Mouse (Mus musculus): ENCODE measurements around the gene Crim1. TPM values are rescaled to one million over a fixed set of nuclear protein-coding genes. Genes with fewer than 3 reads are reported as not detected.

The Crim1 gene
- polyA plus RNA-seq, 1 experiment, result 1.7 TPM

DNA sequence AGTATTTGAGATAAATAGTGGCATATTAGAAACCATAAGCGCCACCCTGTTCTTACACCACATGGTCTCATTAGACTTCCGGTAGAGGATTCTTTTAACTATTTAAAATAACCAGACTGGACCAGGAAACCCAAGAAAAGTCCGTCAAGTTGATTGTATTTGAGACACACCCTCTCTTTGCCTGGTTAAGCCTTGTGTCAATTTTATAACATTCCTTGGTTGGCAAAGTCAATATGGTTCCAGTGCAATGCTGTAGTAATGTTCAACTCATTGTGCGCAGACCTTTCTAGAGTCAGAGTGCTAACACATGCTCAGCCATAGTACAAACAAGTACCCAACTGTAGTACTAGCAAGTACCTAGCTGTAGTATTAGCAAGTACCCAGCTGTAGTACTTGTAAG lies 61.6 kb downstream of the Crim1 start:
- no peak overlapping the region for H3K4me3 ChIP-seq (replicated peaks; ENCODE audit: control insufficient read depth, low read depth, low read length)
- 82% methylated on average over 4 of the region's 4 CpGs for WGBS
- H3K27ac ChIP-seq (ENCODE audit: control insufficient read depth, insufficient read depth, low read depth, low read length, poor library complexity), result no peak overlapping the region
- no peak for TF ChIP-seq CTCF (IDR thresholded peaks at IDR 0.05; ENCODE audit: control insufficient read depth, insufficient read depth, low read length)
- TF ChIP-seq POLR2A (IDR thresholded peaks at IDR 0.05; ENCODE audit: borderline replicate concordance, control insufficient read depth, low read depth, low read length), result no peak
- no peaks in the 10 kb centered on the region for H3K4me1 ChIP-seq (ENCODE audit: control insufficient read depth, insufficient read depth, low read length)

DNA sequence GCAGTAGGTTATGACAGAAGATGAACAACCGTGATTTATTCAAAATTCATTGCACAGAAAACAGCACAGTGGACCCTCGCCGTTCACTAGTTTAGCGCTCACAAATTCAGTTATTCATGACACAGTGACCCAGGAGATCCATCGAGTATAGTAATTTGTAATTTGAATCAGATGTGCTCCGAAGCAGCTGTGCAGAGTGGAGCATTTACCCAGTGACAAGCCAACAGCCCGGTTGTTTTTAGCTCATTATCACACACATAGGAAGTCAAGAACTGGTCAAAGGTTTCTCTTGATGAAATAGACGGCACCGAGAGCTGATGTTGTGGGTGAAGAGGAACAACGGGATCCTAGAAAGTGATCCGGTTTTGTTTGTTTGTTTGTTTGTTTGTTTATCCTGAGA lies 64.1 kb downstream of the Crim1 start:
- TF ChIP-seq CTCF (IDR thresholded peaks at IDR 0.05; ENCODE audit: control insufficient read depth, insufficient read depth, low read length), result no peak
- TF ChIP-seq POLR2A (IDR thresholded peaks at IDR 0.05; ENCODE audit: borderline replicate concordance, control insufficient read depth, low read depth, low read length), result no peak
- Histone ChIP-seq H3K4me3 (replicated peaks; ENCODE audit: control insufficient read depth, low read depth, low read length) (no peak overlapping the region), H3K27ac (ENCODE audit: control insufficient read depth, insufficient read depth, low read depth, low read length, poor library complexity) (no peak overlapping the region), H3K4me1 (ENCODE audit: control insufficient read depth, insufficient read depth, low read length) (no peaks in the 10 kb centered on the region)
- WGBS, result 79% methylated on average over 11 of the region's 11 CpGs

DNA sequence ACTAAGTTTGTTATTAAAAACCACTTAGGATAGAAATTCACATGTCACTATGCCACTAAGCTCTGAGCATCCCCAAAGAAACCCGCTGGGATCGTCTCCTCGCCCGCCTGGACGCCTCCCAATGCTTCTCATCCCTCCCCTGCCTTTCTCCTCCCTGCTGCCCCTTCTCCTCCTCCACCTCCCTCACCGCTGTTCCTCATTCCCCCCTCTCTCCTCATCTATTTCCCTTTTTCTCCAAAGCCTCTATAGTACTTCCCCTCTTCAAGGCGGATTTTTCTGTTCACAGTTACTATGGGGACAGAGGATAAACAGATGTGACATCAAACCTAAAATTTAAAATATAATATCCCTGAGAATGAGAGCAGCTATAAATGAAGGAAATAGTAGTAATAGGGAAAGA lies 65.1 kb downstream of the Crim1 start:
- WGBS, result 62% methylated on average over 7 of the region's 7 CpGs
- H3K27ac ChIP-seq (ENCODE audit: control insufficient read depth, insufficient read depth, low read depth, low read length, poor library complexity), result no peak overlapping the region
- no peak overlapping the region for H3K4me3 ChIP-seq (replicated peaks; ENCODE audit: control insufficient read depth, low read depth, low read length)
- H3K4me1 ChIP-seq (ENCODE audit: control insufficient read depth, insufficient read depth, low read length), result no peaks in the 10 kb centered on the region
- TF ChIP-seq POLR2A (IDR thresholded peaks at IDR 0.05; ENCODE audit: borderline replicate concordance, control insufficient read depth, low read depth, low read length) (no peak), CTCF (IDR thresholded peaks at IDR 0.05; ENCODE audit: control insufficient read depth, insufficient read depth, low read length) (no peak)

DNA sequence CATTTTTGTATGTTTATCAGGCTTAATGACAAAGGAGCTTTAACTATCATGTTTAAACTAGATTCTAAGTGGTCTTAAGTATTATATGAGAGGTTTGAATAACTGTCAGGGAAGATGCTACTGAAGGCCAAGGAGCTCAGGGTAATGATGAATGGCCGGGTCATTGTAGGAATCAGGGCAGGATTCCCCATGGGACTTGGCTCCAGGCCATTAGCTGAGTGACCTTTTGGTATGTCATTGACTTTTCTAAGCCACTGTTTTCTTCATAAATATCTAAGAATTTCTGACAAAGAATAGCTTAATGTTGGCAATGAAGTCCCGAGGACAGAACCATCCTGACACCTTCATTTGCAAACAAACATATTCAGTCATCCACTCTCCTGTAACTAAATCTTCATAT lies 66.2 kb downstream of the Crim1 start:
- Histone ChIP-seq H3K4me1 (ENCODE audit: control insufficient read depth, insufficient read depth, low read length) (no peaks in the 10 kb centered on the region), H3K27ac (ENCODE audit: control insufficient read depth, insufficient read depth, low read depth, low read length, poor library complexity) (no peak overlapping the region), H3K4me3 (replicated peaks; ENCODE audit: control insufficient read depth, low read depth, low read length) (no peak overlapping the region)
- WGBS, result 80% methylated on average over 2 of the region's 2 CpGs
- TF ChIP-seq CTCF (IDR thresholded peaks at IDR 0.05; ENCODE audit: control insufficient read depth, insufficient read depth, low read length), result no peak
- TF ChIP-seq POLR2A (IDR thresholded peaks at IDR 0.05; ENCODE audit: borderline replicate concordance, control insufficient read depth, low read depth, low read length), result no peak

DNA sequence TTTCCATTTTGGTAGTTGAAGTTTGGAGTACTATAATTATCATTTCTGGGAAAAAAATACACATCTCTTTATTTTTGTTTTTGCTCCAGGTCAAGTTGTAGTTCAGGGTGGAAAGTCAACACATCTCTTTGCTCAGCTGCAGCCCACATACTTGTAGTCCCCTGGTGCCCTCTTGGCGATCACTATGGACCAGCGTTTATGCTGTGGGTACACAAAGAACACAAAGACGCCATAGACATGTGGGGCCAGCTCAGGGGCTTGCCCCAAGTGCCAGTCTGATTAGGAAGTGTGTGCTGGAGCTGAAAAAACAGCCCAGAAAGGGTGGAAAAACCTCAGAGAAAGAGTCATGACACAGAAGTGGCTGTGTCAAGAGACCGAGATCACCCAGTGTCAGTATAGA lies 68.5 kb downstream of the Crim1 start:
- Histone ChIP-seq H3K27ac (ENCODE audit: control insufficient read depth, insufficient read depth, low read depth, low read length, poor library complexity) (no peak overlapping the region), H3K4me1 (ENCODE audit: control insufficient read depth, insufficient read depth, low read length) (no peaks in the 10 kb centered on the region), H3K4me3 (replicated peaks; ENCODE audit: control insufficient read depth, low read depth, low read length) (no peak overlapping the region)
- 77% methylated on average over 4 of the region's 4 CpGs for WGBS
- no peak for TF ChIP-seq CTCF (IDR thresholded peaks at IDR 0.05; ENCODE audit: control insufficient read depth, insufficient read depth, low read length)
- no peak for TF ChIP-seq POLR2A (IDR thresholded peaks at IDR 0.05; ENCODE audit: borderline replicate concordance, control insufficient read depth, low read depth, low read length)

DNA sequence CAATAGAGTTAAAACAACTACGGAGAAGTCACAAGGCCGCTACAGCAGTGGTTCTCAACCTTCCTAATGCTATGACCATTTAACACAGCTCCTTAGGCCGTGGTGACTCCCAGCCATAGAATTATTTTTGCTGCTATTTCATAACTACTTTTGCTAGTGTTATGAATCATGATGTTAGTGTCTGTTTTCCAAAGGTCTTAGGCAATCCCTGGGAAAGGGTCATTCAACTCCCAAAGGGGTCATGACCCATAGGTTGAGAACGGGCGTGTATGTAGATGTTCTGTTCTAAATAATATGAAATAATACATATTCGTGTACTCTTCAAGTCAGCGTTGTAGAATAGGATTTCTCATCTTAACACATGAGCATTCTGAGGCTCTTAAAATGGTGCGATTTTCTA lies 69.3 kb downstream of the Crim1 start:
- no peaks in the 10 kb centered on the region for H3K4me1 ChIP-seq (ENCODE audit: control insufficient read depth, insufficient read depth, low read length)
- H3K4me3 ChIP-seq (replicated peaks; ENCODE audit: control insufficient read depth, low read depth, low read length), result no peak overlapping the region
- TF ChIP-seq CTCF (IDR thresholded peaks at IDR 0.05; ENCODE audit: control insufficient read depth, insufficient read depth, low read length) (no peak), POLR2A (IDR thresholded peaks at IDR 0.05; ENCODE audit: borderline replicate concordance, control insufficient read depth, low read depth, low read length) (no peak)
- WGBS, result 88% methylated on average over 8 of the region's 8 CpGs
- H3K27ac ChIP-seq (ENCODE audit: control insufficient read depth, insufficient read depth, low read depth, low read length, poor library complexity), result no peak overlapping the region

DNA sequence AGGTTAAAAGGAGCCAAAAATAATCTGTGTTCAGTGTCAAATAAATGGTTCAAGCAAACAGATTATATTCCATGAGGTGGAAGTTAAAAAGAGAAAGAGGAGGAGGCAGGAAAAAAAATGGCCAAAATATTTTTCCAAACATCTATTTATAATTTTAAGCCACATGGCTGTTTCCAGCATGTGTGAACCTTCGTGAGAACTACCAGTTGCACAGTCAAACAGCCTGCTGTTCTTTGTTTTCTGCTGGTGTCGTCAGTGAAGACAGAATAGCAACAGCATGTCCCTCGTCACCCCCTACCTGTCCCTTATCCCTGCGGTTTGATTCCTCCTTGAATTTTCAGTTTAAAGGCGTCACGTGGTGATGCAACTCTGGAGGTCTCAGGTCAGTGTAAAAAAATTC lies 70.0 kb downstream of the Crim1 start:
- 81% methylated on average over 6 of the region's 6 CpGs for WGBS
- no peak overlapping the region for H3K27ac ChIP-seq (ENCODE audit: control insufficient read depth, insufficient read depth, low read depth, low read length, poor library complexity)
- TF ChIP-seq CTCF (IDR thresholded peaks at IDR 0.05; ENCODE audit: control insufficient read depth, insufficient read depth, low read length) (no peak), POLR2A (IDR thresholded peaks at IDR 0.05; ENCODE audit: borderline replicate concordance, control insufficient read depth, low read depth, low read length) (no peak)
- no peak overlapping the region for H3K4me3 ChIP-seq (replicated peaks; ENCODE audit: control insufficient read depth, low read depth, low read length)
- no peaks in the 10 kb centered on the region for H3K4me1 ChIP-seq (ENCODE audit: control insufficient read depth, insufficient read depth, low read length)

DNA sequence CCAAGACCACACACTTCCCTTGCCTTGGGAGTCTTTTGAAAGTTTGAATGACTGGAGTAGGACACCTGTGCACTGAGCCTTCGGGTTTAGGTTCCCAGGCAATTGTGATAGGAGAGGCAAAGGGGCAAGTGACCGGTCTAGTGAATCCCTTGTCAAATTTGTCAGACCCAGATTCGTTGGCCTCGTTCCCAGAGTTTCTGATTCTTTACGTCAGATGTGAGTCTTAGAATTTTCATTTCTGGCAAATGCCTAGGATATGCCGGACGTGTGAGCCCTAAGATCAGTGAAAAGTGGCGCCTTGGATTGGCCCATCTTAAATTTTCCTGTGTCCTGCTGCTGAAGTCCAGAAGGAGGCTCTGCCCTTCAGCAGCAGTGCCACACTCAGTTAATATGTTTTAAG lies 71.7 kb downstream of the Crim1 start:
- Histone ChIP-seq H3K27ac (ENCODE audit: control insufficient read depth, insufficient read depth, low read depth, low read length, poor library complexity) (no peak overlapping the region), H3K4me3 (replicated peaks; ENCODE audit: control insufficient read depth, low read depth, low read length) (no peak overlapping the region), H3K4me1 (ENCODE audit: control insufficient read depth, insufficient read depth, low read length) (no peaks in the 10 kb centered on the region)
- TF ChIP-seq CTCF (IDR thresholded peaks at IDR 0.05; ENCODE audit: control insufficient read depth, insufficient read depth, low read length), result no peak
- TF ChIP-seq POLR2A (IDR thresholded peaks at IDR 0.05; ENCODE audit: borderline replicate concordance, control insufficient read depth, low read depth, low read length), result no peak
- 74% methylated on average over 8 of the region's 8 CpGs for WGBS

DNA sequence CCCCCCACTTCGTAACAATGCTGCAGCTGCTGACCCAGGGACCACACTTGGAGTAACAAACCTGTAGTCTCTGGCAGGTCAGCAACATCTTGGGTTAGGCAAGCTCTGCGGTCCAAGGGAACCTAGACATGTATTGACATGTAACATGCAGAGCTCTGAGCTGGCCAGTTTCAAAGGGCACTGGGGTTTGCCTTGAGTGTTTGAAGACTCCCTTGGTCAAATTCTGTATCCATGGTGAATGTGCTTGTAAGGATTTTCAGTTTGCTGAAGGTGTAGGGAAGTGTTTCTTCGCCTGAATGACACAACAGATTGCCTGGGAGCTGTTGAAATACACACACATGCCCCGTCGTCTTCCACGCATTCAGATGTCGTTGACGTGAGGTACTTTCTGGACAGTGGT lies 72.1 kb downstream of the Crim1 start:
- WGBS, result 82% methylated on average over 8 of the region's 8 CpGs
- Histone ChIP-seq H3K4me3 (replicated peaks; ENCODE audit: control insufficient read depth, low read depth, low read length) (no peak overlapping the region), H3K27ac (ENCODE audit: control insufficient read depth, insufficient read depth, low read depth, low read length, poor library complexity) (no peak overlapping the region), H3K4me1 (ENCODE audit: control insufficient read depth, insufficient read depth, low read length) (no peaks in the 10 kb centered on the region)
- no peak for TF ChIP-seq POLR2A (IDR thresholded peaks at IDR 0.05; ENCODE audit: borderline replicate concordance, control insufficient read depth, low read depth, low read length)
- no peak for TF ChIP-seq CTCF (IDR thresholded peaks at IDR 0.05; ENCODE audit: control insufficient read depth, insufficient read depth, low read length)
